Mouse (Mus musculus) myocyte (in vitro differentiated cells): ENCODE data around the gene Iqsec1. TPM values are rescaled to one million over a fixed set of nuclear protein-coding genes. Genes with fewer than 3 reads are reported as not detected.

Experiments used
- H3K27me3 ChIP-seq: one replicate; pipeline ENCODE4 v1.6.1; 2011; ENCODE audit not compliant: control insufficient read depth, insufficient read depth, insufficient read length
- H3K36me3 ChIP-seq: one replicate; pipeline ENCODE4 v1.6.1; 2011; ENCODE audit not compliant: control insufficient read depth, insufficient read depth
- H3K4me2 ChIP-seq: one replicate; pipeline ENCODE4 v1.6.1; 2011; ENCODE audit warnings: low read depth, control low read depth
- H3K4me3 ChIP-seq: one replicate; pipeline ENCODE4 v1.5.1; 2011; ENCODE audit warnings: mild to moderate bottlenecking, control low read depth, moderate library complexity
- H3K79me2 ChIP-seq: one replicate; pipeline ENCODE4 v1.6.1; 2011; ENCODE audit not compliant: control insufficient read depth, insufficient read depth
- H3ac ChIP-seq: one replicate; pipeline ENCODE4 v1.6.1; 2011; ENCODE audit not compliant: control insufficient read depth, insufficient read length
- CEBPB ChIP-seq: IDR thresholded peaks from 2 replicates; pipeline ENCODE4 v1.6.1; 2011; ENCODE audit warnings: mild to moderate bottlenecking, moderate library complexity; ENCODE audit not compliant: poor library complexity, insufficient read depth, severe bottlenecking
- E2F4 ChIP-seq: IDR thresholded peaks from one replicate; pipeline ENCODE4 v1.6.1; 2011; ENCODE audit warnings: mild to moderate bottlenecking, control low read depth, moderate library complexity; ENCODE audit not compliant: insufficient read depth
- MAX ChIP-seq: IDR thresholded peaks from one replicate; pipeline ENCODE4 v1.6.1; 2011; ENCODE audit warnings: low read depth, mild to moderate bottlenecking, control low read depth
- MYOD1 ChIP-seq, 3 experiments: IDR thresholded peaks; one replicate each; pipeline ENCODE4 v1.6.1; 2011; ENCODE audit warnings: control low read depth in 2 of 3, low read depth in 2 of 3, mild to moderate bottlenecking in 2 of 3, moderate library complexity in 1 of 3; ENCODE audit not compliant: insufficient read length in 2 of 3, control insufficient read depth in 1 of 3
- MYOG ChIP-seq, 3 experiments: IDR thresholded peaks; one replicate each; pipeline ENCODE4 v1.6.1; 2011; ENCODE audit warnings: control low read depth in 2 of 3, low read depth in 2 of 3, mild to moderate bottlenecking in 2 of 3; ENCODE audit not compliant: insufficient read length in 2 of 3, control insufficient read depth in 1 of 3, insufficient read depth in 1 of 3
- POLR2A ChIP-seq: IDR thresholded peaks from one replicate; pipeline ENCODE4 v1.6.1; 2011; ENCODE audit warnings: low read depth, mild to moderate bottlenecking, control low read depth, moderate library complexity; ENCODE audit not compliant: insufficient read length
- POLR2AphosphoS2 ChIP-seq: IDR thresholded peaks from one replicate; pipeline ENCODE4 v1.6.1; 2011; ENCODE audit warnings: low read depth, control low read depth; ENCODE audit not compliant: insufficient read length
- REST ChIP-seq: IDR thresholded peaks from one replicate; pipeline ENCODE4 v1.6.1; 2011; ENCODE audit warnings: mild to moderate bottlenecking, control low read depth, moderate library complexity; ENCODE audit not compliant: insufficient read depth, insufficient read length
- SRF ChIP-seq: IDR thresholded peaks from one replicate; pipeline ENCODE4 v1.6.1; 2011; ENCODE audit warnings: low read depth; ENCODE audit not compliant: control insufficient read depth, insufficient read length
- TCF12 ChIP-seq: IDR thresholded peaks from one replicate; pipeline ENCODE4 v1.6.1; 2011; ENCODE audit warnings: mild to moderate bottlenecking, control low read depth; ENCODE audit not compliant: poor library complexity, insufficient read depth, severe bottlenecking
- TCF3 ChIP-seq: IDR thresholded peaks from one replicate; pipeline ENCODE4 v1.6.1; 2011; ENCODE audit warnings: low read depth, control low read depth; ENCODE audit not compliant: insufficient read length
- USF1 ChIP-seq: IDR thresholded peaks from one replicate; pipeline ENCODE4 v1.6.1; 2011; ENCODE audit warnings: low read depth, mild to moderate bottlenecking, control low read depth, moderate library complexity
- polyA plus RNA-seq: library from polyadenylated mRNA; unstranded; fragments of >200 nt; fragmentation: generic; extraction: Trizol; gene quantifications from one replicate; pipeline ENCODE4 v1.2.1, GENCODE M21; 2012; ENCODE audit warnings: missing spikeins

The Iqsec1 gene
- polyA plus RNA-seq, 1 experiment: 43.4 TPM

- Histone ChIP-seq H3K4me3 (no peak overlapping the region), H3K4me2 (peak overlapping the region; percentile 24), H3ac (no peak overlapping the region), H3K79me2 (peaks cover 94% of the 10 kb centered on the region), H3K36me3 (no peaks in the 10 kb centered on the region), H3K27me3 (no peaks in the 10 kb centered on the region)
- TF ChIP-seq E2F4 (no peak), POLR2AphosphoS2 (no peak), SRF (no peak), MYOD1 (IDR thresholded peaks at IDR 0.05; ENCODE audit: control insufficient read depth in 1 of 3, insufficient read length in 2 of 3, low read depth in 2 of 3) (no peak), CEBPB (no peak), TCF3 (no peak), MAX (no peak), MYOG (IDR thresholded peaks at IDR 0.05; ENCODE audit: control insufficient read depth in 1 of 3, insufficient read depth in 1 of 3, insufficient read length in 2 of 3, low read depth in 2 of 3) (no peak), POLR2A (no peak), REST (no peak), USF1 (no peak), TCF12 (no peak)
These were observed 280.3 kb downstream of the Iqsec1 start for GRCm38 (mm10) chr6:90708061-90708618.

- no peaks in the 10 kb centered on the region for H3K36me3 ChIP-seq
- no peaks in the 10 kb centered on the region for H3K27me3 ChIP-seq
- H3K79me2 ChIP-seq: peaks cover 84% of the 10 kb centered on the region
- peak in 1 of 3 experiments; percentile 47 for TF ChIP-seq MYOG (IDR thresholded peaks at IDR 0.05; ENCODE audit: control insufficient read depth in 1 of 3, insufficient read depth in 1 of 3, insufficient read length in 2 of 3, low read depth in 2 of 3)
- TF ChIP-seq TCF3: no peak
- TF ChIP-seq MYOD1 (IDR thresholded peaks at IDR 0.05; ENCODE audit: control insufficient read depth in 1 of 3, insufficient read length in 2 of 3, low read depth in 2 of 3): peak in 1 of 3 experiments; percentile 42
- no peak for TF ChIP-seq CEBPB
- no peak for TF ChIP-seq E2F4
- TF ChIP-seq TCF12: no peak
- TF ChIP-seq USF1: no peak
- TF ChIP-seq POLR2AphosphoS2: no peak
- no peak for TF ChIP-seq POLR2A
- TF ChIP-seq SRF: no peak
- H3ac ChIP-seq: no peak overlapping the region
- no peak overlapping the region for H3K4me3 ChIP-seq
- no peak overlapping the region for H3K4me2 ChIP-seq
These were observed 281.3 kb downstream of the Iqsec1 start for GRCm38 (mm10) chr6:90707143-90707542.

GRCm38 (mm10) chr6:90706490-90706889 is 282.0 kb downstream of the Iqsec1 start:
- H3K27me3 ChIP-seq: no peaks in the 10 kb centered on the region
- peaks cover 83% of the 10 kb centered on the region for H3K79me2 ChIP-seq
- no peak overlapping the region for H3K4me3 ChIP-seq
- no peak for TF ChIP-seq MAX
- no peak for TF ChIP-seq TCF3
- no peak for TF ChIP-seq REST
- TF ChIP-seq USF1: no peak
- no peak for TF ChIP-seq TCF12
- no peak for TF ChIP-seq POLR2AphosphoS2
- TF ChIP-seq MYOG (IDR thresholded peaks at IDR 0.05; ENCODE audit: control insufficient read depth in 1 of 3, insufficient read depth in 1 of 3, insufficient read length in 2 of 3, low read depth in 2 of 3): no peak
- no peak for TF ChIP-seq MYOD1 (IDR thresholded peaks at IDR 0.05; ENCODE audit: control insufficient read depth in 1 of 3, insufficient read length in 2 of 3, low read depth in 2 of 3)
- TF ChIP-seq POLR2A: no peak
- TF ChIP-seq CEBPB: no peak
- TF ChIP-seq SRF: no peak
- TF ChIP-seq E2F4: no peak
- H3ac ChIP-seq: no peak overlapping the region
- no peak overlapping the region for H3K4me2 ChIP-seq
- no peaks in the 10 kb centered on the region for H3K36me3 ChIP-seq

GRCm38 (mm10) chr6:90705738-90706137 is 282.7 kb downstream of the Iqsec1 start:
- Histone ChIP-seq H3K36me3 (no peaks in the 10 kb centered on the region), H3ac (no peak overlapping the region), H3K79me2 (peaks cover 85% of the 10 kb centered on the region), H3K27me3 (no peaks in the 10 kb centered on the region), H3K4me2 (no peak overlapping the region), H3K4me3 (no peak overlapping the region)
- no peak for TF ChIP-seq MYOG (IDR thresholded peaks at IDR 0.05; ENCODE audit: control insufficient read depth in 1 of 3, insufficient read depth in 1 of 3, insufficient read length in 2 of 3, low read depth in 2 of 3)
- TF ChIP-seq E2F4: no peak

- H3ac ChIP-seq: no peak overlapping the region
- peaks cover 84% of the 10 kb centered on the region for H3K79me2 ChIP-seq
These were observed 283.7 kb downstream of the Iqsec1 start for GRCm38 (mm10) chr6:90704705-90705344.

More at GRCm38 (mm10) chr6:90704705-90705344, 283.7 kb downstream of the Iqsec1 start:
- Histone ChIP-seq H3K36me3 (no peaks in the 10 kb centered on the region), H3K4me3 (no peak overlapping the region), H3K4me2 (peak overlapping the region; percentile 55), H3K27me3 (no peaks in the 10 kb centered on the region)
- TF ChIP-seq TCF12 (no peak), E2F4 (no peak), MAX (no peak), POLR2A (peak; percentile 23), MYOG (IDR thresholded peaks at IDR 0.05; ENCODE audit: control insufficient read depth in 1 of 3, insufficient read depth in 1 of 3, insufficient read length in 2 of 3, low read depth in 2 of 3) (peak in 1 of 3 experiments; percentile 51), REST (no peak), TCF3 (no peak), SRF (no peak), CEBPB (no peak; the same call in 1 of the 2 replicates), MYOD1 (IDR thresholded peaks at IDR 0.05; ENCODE audit: control insufficient read depth in 1 of 3, insufficient read length in 2 of 3, low read depth in 2 of 3) (no peak), USF1 (no peak), POLR2AphosphoS2 (peak; percentile 23)
